Mouse (Mus musculus) MEL (cell line): ENCODE measurements around the gene 9330182L06Rik. TPM values are rescaled to one million over a fixed set of nuclear protein-coding genes. Genes with fewer than 3 reads are reported as not detected.

Source experiments
- DNase-seq: peaks from one replicate; pipeline ENCODE4 v3.0.0; 2011; ENCODE audit warnings: low read depth, low spot score
- H3K27ac ChIP-seq: 2 replicates; pipeline ENCODE4 v1.5.1; 2012; ENCODE audit warnings: low read depth, mild to moderate bottlenecking, control low read depth, low read length, moderate library complexity; ENCODE audit not compliant: control insufficient read depth
- H3K27me3 ChIP-seq, 2 experiments: fragments of 150-350 bp in 1 of 2; sonication (generic) in 1 of 2; 2 replicates each; pipeline ENCODE4 v1.6.1; 2012; ENCODE audit warnings: low read length in 2 of 2, mild to moderate bottlenecking in 2 of 2, improper control_type of control experiment in 1 of 2, moderate library complexity in 1 of 2; ENCODE audit not compliant: insufficient read depth in 2 of 2, control insufficient read depth in 1 of 2
- H3K36me3 ChIP-seq, 2 experiments: 2 replicates each; pipeline ENCODE4 v1.6.1; 2012 to 2014; ENCODE audit warnings: low read length in 2 of 2, improper control_type of control experiment in 1 of 2, inconsistent platforms in 1 of 2, mild to moderate bottlenecking in 1 of 2; ENCODE audit not compliant: insufficient read depth in 2 of 2, control insufficient read depth in 1 of 2
- H3K4me1 ChIP-seq, 2 experiments: fragments of 150-350 bp in 1 of 2; sonication (generic) in 1 of 2; 2 replicates each; pipeline ENCODE4 v1.6.1; 2012; ENCODE audit warnings: low read length in 2 of 2, improper control_type of control experiment in 1 of 2, mild to moderate bottlenecking in 1 of 2; ENCODE audit not compliant: insufficient read depth in 2 of 2, control insufficient read depth in 1 of 2
- H3K4me3 ChIP-seq, 2 experiments: fragments of 150-350 bp in 1 of 2; sonication (generic) in 1 of 2; 2 replicates each; pipeline ENCODE4 v1.5.1; 2012; ENCODE audit warnings: low read depth in 2 of 2, low read length in 2 of 2, mild to moderate bottlenecking in 2 of 2, moderate library complexity in 2 of 2, control low read depth in 1 of 2, improper control_type of control experiment in 1 of 2; ENCODE audit not compliant: control insufficient read depth in 1 of 2, insufficient read depth in 1 of 2
- H3K79me2 ChIP-seq: 2 replicates; pipeline ENCODE4 v1.6.1; 2012; ENCODE audit warnings: mild to moderate bottlenecking, low read length, moderate library complexity; ENCODE audit not compliant: control insufficient read depth, poor library complexity, insufficient read depth
- H3K9ac ChIP-seq: 2 replicates; pipeline ENCODE4 v1.6.1; 2012; ENCODE audit warnings: low read depth, mild to moderate bottlenecking, control low read depth, low read length, moderate library complexity; ENCODE audit not compliant: control insufficient read depth, poor library complexity, severe bottlenecking
- H3K9me3 ChIP-seq: fragments of 150-350 bp; sonication (generic); replicated peaks from 2 replicates; pipeline ENCODE4 v1.6.1; 2012; ENCODE audit warnings: mild to moderate bottlenecking, low read length, improper control_type of control experiment, moderate library complexity; ENCODE audit not compliant: insufficient read depth
- ELF1 ChIP-seq: IDR thresholded peaks from 2 replicates; pipeline ENCODE4 v1.6.1; 2014; ENCODE audit warnings: low read depth, mild to moderate bottlenecking, inconsistent platforms, low read length, improper control_type of control experiment, moderate library complexity
- EP300 ChIP-seq, 2 experiments: IDR thresholded peaks; 2 replicates each; pipeline ENCODE4 v1.6.1; 2011; ENCODE audit warnings: improper control_type of control experiment in 2 of 2, low read length in 2 of 2, low read depth in 1 of 2, mild to moderate bottlenecking in 1 of 2
- ETS1 ChIP-seq: IDR thresholded peaks from 2 replicates; pipeline ENCODE4 v1.6.1; 2012; ENCODE audit warnings: low read depth, mild to moderate bottlenecking, inconsistent platforms, low read length, improper control_type of control experiment, moderate library complexity
- GABPA ChIP-seq: IDR thresholded peaks from 2 replicates; pipeline ENCODE4 v1.6.1; 2012; ENCODE audit warnings: low read depth, mild to moderate bottlenecking, inconsistent platforms, low read length, improper control_type of control experiment, moderate library complexity
- KAT2A ChIP-seq: conservative IDR thresholded peaks from 2 replicates; pipeline ENCODE4 v1.6.1; 2012; ENCODE audit warnings: low read depth, low read length, improper control_type of control experiment, inconsistent platforms
- MAZ ChIP-seq: IDR thresholded peaks from 2 replicates; pipeline ENCODE4 v1.6.1; 2012; ENCODE audit warnings: low read depth, mild to moderate bottlenecking, inconsistent platforms, low read length, improper control_type of control experiment
- MEF2A ChIP-seq: IDR thresholded peaks from 2 replicates; pipeline ENCODE4 v1.6.1; 2014; ENCODE audit warnings: low read depth, mild to moderate bottlenecking, inconsistent platforms, low read length, improper control_type of control experiment; ENCODE audit not compliant: poor library complexity, insufficient replicate concordance, severe bottlenecking; ENCODE audit errors: extremely low read depth
- MXI1 ChIP-seq: IDR thresholded peaks from 2 replicates; pipeline ENCODE4 v1.6.1; 2011; ENCODE audit warnings: mild to moderate bottlenecking, low read depth, low read length, improper control_type of control experiment
- MYB ChIP-seq: IDR thresholded peaks from 2 replicates; pipeline ENCODE4 v1.6.1; 2011; ENCODE audit warnings: mild to moderate bottlenecking, low read depth, low read length, improper control_type of control experiment
- MYC ChIP-seq: IDR thresholded peaks from 2 replicates; pipeline ENCODE4 v1.6.1; 2011; ENCODE audit warnings: low read depth, mild to moderate bottlenecking, low read length, improper control_type of control experiment, moderate library complexity
- NRF1 ChIP-seq: IDR thresholded peaks from 2 replicates; pipeline ENCODE4 v1.6.1; 2014; ENCODE audit warnings: low read depth, mild to moderate bottlenecking, inconsistent platforms, low read length, improper control_type of control experiment, moderate library complexity; ENCODE audit not compliant: poor library complexity, insufficient read depth, severe bottlenecking
- POLR2AphosphoS2 ChIP-seq: IDR thresholded peaks from 2 replicates; pipeline ENCODE4 v1.6.1; 2011; ENCODE audit warnings: low read length, improper control_type of control experiment
- POLR2AphosphoS5 ChIP-seq: IDR thresholded peaks from 2 replicates; pipeline ENCODE4 v1.6.1; 2012; ENCODE audit warnings: low read depth, borderline replicate concordance, mild to moderate bottlenecking, inconsistent platforms, low read length, moderate library complexity, mixed read lengths
- SIN3A ChIP-seq: IDR thresholded peaks from 2 replicates; pipeline ENCODE4 v1.6.1; 2012; ENCODE audit warnings: low read length, improper control_type of control experiment, inconsistent platforms
- SMC3 ChIP-seq: IDR thresholded peaks from 2 replicates; pipeline ENCODE4 v1.6.1; 2011; ENCODE audit warnings: low read depth, low read length, improper control_type of control experiment
- USF1 ChIP-seq: IDR thresholded peaks from 2 replicates; pipeline ENCODE4 v1.6.1; 2014; ENCODE audit warnings: low read depth, mild to moderate bottlenecking, inconsistent platforms, low read length, improper control_type of control experiment, moderate library complexity
- USF2 ChIP-seq, 2 experiments: IDR thresholded peaks; 2 replicates each; pipeline ENCODE4 v1.6.1; 2011 to 2012; ENCODE audit warnings: improper control_type of control experiment in 2 of 2, low read length in 2 of 2, borderline replicate concordance in 1 of 2, inconsistent platforms in 1 of 2, low read depth in 1 of 2, mild to moderate bottlenecking in 1 of 2; ENCODE audit not compliant: insufficient read depth in 1 of 2
- ZC3H11A ChIP-seq: IDR thresholded peaks from 2 replicates; pipeline ENCODE4 v1.6.1; 2012; ENCODE audit warnings: low read depth, mild to moderate bottlenecking, inconsistent platforms, low read length, improper control_type of control experiment
- ZMIZ1 ChIP-seq: IDR thresholded peaks from 2 replicates; pipeline ENCODE4 v1.6.1; 2012; ENCODE audit warnings: low read depth, mild to moderate bottlenecking, inconsistent platforms, low read length, improper control_type of control experiment, moderate library complexity
- ZNF384 ChIP-seq: IDR thresholded peaks from 2 replicates; pipeline ENCODE4 v1.6.1; 2012; ENCODE audit warnings: low read depth, mild to moderate bottlenecking, inconsistent platforms, low read length, improper control_type of control experiment
- polyA plus RNA-seq, 2 experiments: library from polyadenylated mRNA; stranded (reverse) in 1 of 2; unstranded in 1 of 2; fragments of >175 nt in 1 of 2; fragments of >200 nt in 1 of 2; gene quantifications; 2 replicates each; pipeline versions ENCODE4 v1.2.1 to v1.2.4; 2012; ENCODE audit warnings: low replicate concordance in 2 of 2, low read depth in 1 of 2; ENCODE audit not compliant: insufficient read length in 2 of 2, insufficient read depth in 1 of 2, missing spikeins in 1 of 2
- total RNA-seq: library from RNA; depleted of rRNA; stranded (reverse); fragments of 300-350 nt; gene quantifications from 2 replicates; pipeline ENCODE4 v1.2.3, GENCODE M21; 2012

The 9330182L06Rik gene
- total and polyA plus RNA-seq, 3 experiments, result not detected

- Histone ChIP-seq H3K9ac (no peak overlapping the region), H3K79me2 (no peaks in the 10 kb centered on the region), H3K4me3 (no peak overlapping the region), H3K27me3 (no peaks in the 10 kb centered on the region), H3K36me3 (no peaks in the 10 kb centered on the region), H3K9me3 (no peaks in the 10 kb centered on the region), H3K4me1 (no peaks in the 10 kb centered on the region), H3K27ac (no peak overlapping the region)
- TF ChIP-seq KAT2A (no peak), MXI1 (no peak), SIN3A (no peak), USF1 (no peak), USF2 (IDR thresholded peaks at IDR 0.05; ENCODE audit: borderline replicate concordance in 1 of 2, insufficient read depth in 1 of 2, low read depth in 1 of 2, low read length in 2 of 2) (no peak), ELF1 (no peak), EP300 (IDR thresholded peaks at IDR 0.05; ENCODE audit: low read depth in 1 of 2, low read length in 2 of 2) (no peak), ZNF384 (no peak), NRF1 (no peak), MYB (no peak), ETS1 (no peak), MYC (no peak), POLR2AphosphoS5 (no peak), MAZ (no peak), SMC3 (no peak)
- DNase-seq, result no peak
Measured at GRCm38 (mm10) chr5:9326863-9327262, 60.9 kb downstream of the 9330182L06Rik start.

- Histone ChIP-seq H3K79me2 (no peaks in the 10 kb centered on the region), H3K4me3 (no peak overlapping the region), H3K9me3 (no peaks in the 10 kb centered on the region), H3K27ac (no peak overlapping the region), H3K4me1 (no peaks in the 10 kb centered on the region), H3K36me3 (no peaks in the 10 kb centered on the region), H3K9ac (no peak overlapping the region), H3K27me3 (no peaks in the 10 kb centered on the region)
- no peak for DNase-seq
- no peak for TF ChIP-seq ZC3H11A
- TF ChIP-seq ZMIZ1, result no peak
- TF ChIP-seq MEF2A, result no peak
- no peak for TF ChIP-seq GABPA
- TF ChIP-seq POLR2AphosphoS2, result no peak
- no peak for TF ChIP-seq MXI1
Measured at GRCm38 (mm10) chr5:9327528-9327927, 61.6 kb downstream of the 9330182L06Rik start.
